In genomic region chr2:26603720-26604671, GRCm38 (mm10) we compare ENCODE assay signal across 8 mouse cellular contexts. TPM values are rescaled to one million over a fixed set of nuclear protein-coding genes. Genes with fewer than 3 reads are reported as not detected.
DNase-seq lines count a peak whose midpoint lies in the region; ATAC-seq and TF ChIP-seq lines count a peak whose summit lies in the region.

Gene Agpat2 (minus strand): TSS chr2:26604417.

- H3K27me3 ChIP-seq in MEL (ENCODE audit: control insufficient read depth in 1 of 2, insufficient read depth in 2 of 2, low read length in 2 of 2), result peaks cover 2 to 9% of the 10 kb centered on the region in 2 experiments; a peak in 3 of 4 replicates
- H3K27me3 ChIP-seq in hindbrain, embryonic 16.5 days (replicated peaks; ENCODE audit: control insufficient read depth, insufficient read depth, low read length), result peaks cover 14% of the 10 kb centered on the region
- peaks cover 11% of the 10 kb centered on the region for H3K27me3 ChIP-seq in limb, embryonic 13.5 days
- H3K27me3 ChIP-seq in midbrain, embryonic 13.5 days, result peaks cover 49% of the 10 kb centered on the region

- peak; percentile 77 for ATAC-seq in hindbrain, embryonic 16.5 days
- ATAC-seq in limb, embryonic 13.5 days (ENCODE audit: low FRiP score, low read depth), result peak; percentile 78
- ATAC-seq in midbrain, embryonic 13.5 days, result peak; percentile 62

- peak within 1 kb of the TSS; percentile 86 for H3K9ac ChIP-seq in MEL (ENCODE audit: control insufficient read depth, low read depth, low read length, poor library complexity, severe bottlenecking)
- H3K9ac ChIP-seq in hindbrain, embryonic 16.5 days (ENCODE audit: low read depth, low read length), result peak within 1 kb of the TSS; percentile 74
- H3K9ac ChIP-seq in limb, embryonic 13.5 days, result peak within 1 kb of the TSS; percentile 83
- H3K9ac ChIP-seq in midbrain, embryonic 13.5 days (replicated peaks), result peak within 1 kb of the TSS; percentile 61

- H3K4me1 ChIP-seq in MEL (ENCODE audit: control insufficient read depth in 1 of 2, insufficient read depth in 2 of 2, low read length in 2 of 2), result no peaks in the 10 kb centered on the region; a peak in 1 of 4 replicates
- H3K4me1 ChIP-seq in hindbrain, embryonic 16.5 days (ENCODE audit: control insufficient read depth, insufficient read depth, low read depth, low read length), result peaks cover 13% of the 10 kb centered on the region; the same call in 1 of the 2 replicates
- peaks cover 24% of the 10 kb centered on the region for H3K4me1 ChIP-seq in limb, embryonic 13.5 days
- peaks cover 20% of the 10 kb centered on the region for H3K4me1 ChIP-seq in midbrain, embryonic 13.5 days (replicated peaks)

- 1% methylated on average over 60 of the region's 103 CpGs for WGBS in hindbrain, embryonic 16.5 days
- under 1% methylated on average over 96 of the region's 103 CpGs for WGBS in limb, embryonic 13.5 days
- under 1% methylated on average over 86 of the region's 103 CpGs for WGBS in midbrain, embryonic 13.5 days

- TF ChIP-seq RAD21 in MEL (IDR thresholded peaks at IDR 0.05; ENCODE audit: low read depth, low read length), result no peak

- TF ChIP-seq POLR2A in MEL (IDR thresholded peaks at IDR 0.05; ENCODE audit: control insufficient read depth in 1 of 2, insufficient read depth in 1 of 2, low read depth in 1 of 2, low read length in 2 of 2, poor library complexity in 1 of 2), result peak; percentile 62 to 82; a peak in 3 of 4 replicates
- no peak for TF ChIP-seq POLR2A in brain, embryonic 14.5 days (IDR thresholded peaks at IDR 0.05; ENCODE audit: borderline replicate concordance, extremely low read depth, insufficient read depth, insufficient read length, poor library complexity, severe bottlenecking)

- H3K79me2 ChIP-seq in MEL (ENCODE audit: control insufficient read depth, insufficient read depth, low read length, poor library complexity), result no peaks in the 10 kb centered on the region; the same call in 1 of the 2 replicates

- peak in 1 of 3 experiments; percentile 11; a peak in 1 of 6 replicates for TF ChIP-seq CTCF in MEL (IDR thresholded peaks at IDR 0.05 in 2 of 3, conservative IDR thresholded peaks at IDR 0.05 in 1 of 3; ENCODE audit: control insufficient read depth in 1 of 3, insufficient read depth in 1 of 3, low read depth in 2 of 3, low read length in 3 of 3, poor library complexity in 1 of 3, severe bottlenecking in 1 of 3)
- TF ChIP-seq CTCF in brain, embryonic 14.5 days (IDR thresholded peaks at IDR 0.05; ENCODE audit: borderline replicate concordance, extremely low read depth, insufficient read depth, insufficient read length), result peak; percentile 8; the same call in 1 of the 2 replicates

- H3K4me2 ChIP-seq in hindbrain, embryonic 16.5 days (ENCODE audit: low read length), result peak within 1 kb of the TSS; percentile 85
- H3K4me2 ChIP-seq in limb, embryonic 13.5 days (replicated peaks), result peak within 1 kb of the TSS; percentile 83
- H3K4me2 ChIP-seq in midbrain, embryonic 13.5 days (replicated peaks), result peak within 1 kb of the TSS; percentile 72

- peak within 1 kb of the TSS; percentile 25 for H3K27ac ChIP-seq in MEL (ENCODE audit: control insufficient read depth, low read depth, low read length)
- no peak within 1 kb of the TSS for H3K27ac ChIP-seq in hindbrain, embryonic 16.5 days (ENCODE audit: low read depth, low read length)
- peak within 1 kb of the TSS; percentile 34; the same call in 1 of the 2 replicates for H3K27ac ChIP-seq in limb, embryonic 13.5 days
- H3K27ac ChIP-seq in midbrain, embryonic 13.5 days, result no peak within 1 kb of the TSS

- H3K36me3 ChIP-seq in MEL (ENCODE audit: control insufficient read depth in 1 of 2, insufficient read depth in 2 of 2, low read length in 2 of 2), result no peaks in the 10 kb centered on the region
- H3K36me3 ChIP-seq in hindbrain, embryonic 16.5 days (ENCODE audit: control insufficient read depth, insufficient read depth, low read length), result no peaks in the 10 kb centered on the region
- H3K36me3 ChIP-seq in limb, embryonic 13.5 days, result no peaks in the 10 kb centered on the region
- no peaks in the 10 kb centered on the region for H3K36me3 ChIP-seq in midbrain, embryonic 13.5 days

- TF ChIP-seq EP300 in MEL (IDR thresholded peaks at IDR 0.05; ENCODE audit: low read depth in 1 of 2, low read length in 2 of 2), result 0 out of 4 replicates have a peak, but pooled peaks of 1 of the 2 experiments have one; percentile 19

- DNase-seq in MEL (ENCODE audit: low read depth, low spot score), result peak; percentile 86
- DNase-seq in brain, embryonic 14.5 days (ENCODE audit: low read depth), result peak; percentile 50
- peak; percentile 78 for DNase-seq in gastrocnemius, postnatal 10 days
- DNase-seq in spleen, postnatal 14 days (ENCODE audit: low spot score in 2 of 2), result peak; percentile 46 to 59
- no peak for DNase-seq in frontal cortex, postnatal 25 days (ENCODE audit: low spot score in 2 of 2)

- no peaks in the 10 kb centered on the region for H3K9me3 ChIP-seq in MEL (replicated peaks; ENCODE audit: insufficient read depth, low read length)
- no peaks in the 10 kb centered on the region for H3K9me3 ChIP-seq in hindbrain, embryonic 16.5 days (ENCODE audit: control insufficient read depth, low read length)
- no peaks in the 10 kb centered on the region for H3K9me3 ChIP-seq in limb, embryonic 13.5 days
- H3K9me3 ChIP-seq in midbrain, embryonic 13.5 days, result no peaks in the 10 kb centered on the region

- H3K4me3 ChIP-seq in MEL (ENCODE audit: control insufficient read depth in 1 of 2, insufficient read depth in 1 of 2, low read depth in 2 of 2, low read length in 2 of 2), result peak within 1 kb of the TSS; percentile 61 to 77
- H3K4me3 ChIP-seq in hindbrain, embryonic 16.5 days (ENCODE audit: low read length), result peak within 1 kb of the TSS; percentile 64
- H3K4me3 ChIP-seq in limb, embryonic 13.5 days, result peak within 1 kb of the TSS; percentile 73
- H3K4me3 ChIP-seq in midbrain, embryonic 13.5 days (replicated peaks), result peak within 1 kb of the TSS; percentile 51

TF ChIP-seq in MEL, 35 proteins besides CTCF, POLR2A, EP300 and RAD21:
- peak; percentile 13; the same call in 1 of the 2 replicates for TF ChIP-seq ZMIZ1 (IDR thresholded peaks at IDR 0.05; ENCODE audit: low read depth, low read length)
- TF ChIP-seq NRF1 (IDR thresholded peaks at IDR 0.05; ENCODE audit: insufficient read depth, low read depth, low read length, poor library complexity, severe bottlenecking), result peak; percentile 46; the same call in 1 of the 2 replicates
- no peak; the same call in none of the 2 replicates for TF ChIP-seq NELFE (IDR thresholded peaks at IDR 0.05; ENCODE audit: low read depth, low read length)
- no peak for TF ChIP-seq SIN3A (IDR thresholded peaks at IDR 0.05; ENCODE audit: low read length)
- peak; percentile 69; the same call in 1 of the 2 replicates for TF ChIP-seq HCFC1 (IDR thresholded peaks at IDR 0.05; ENCODE audit: low read depth, low read length)
- peak; percentile 67 for TF ChIP-seq ELF1 (IDR thresholded peaks at IDR 0.05; ENCODE audit: low read depth, low read length)
- peak; percentile 60 for TF ChIP-seq MXI1 (IDR thresholded peaks at IDR 0.05; ENCODE audit: low read depth, low read length)
- TF ChIP-seq MAZ (IDR thresholded peaks at IDR 0.05; ENCODE audit: low read depth, low read length), result peak; percentile 58; the same call in 1 of the 2 replicates
- TF ChIP-seq ZNF384 (IDR thresholded peaks at IDR 0.05; ENCODE audit: low read depth, low read length), result no peak
- TF ChIP-seq ZKSCAN1 (IDR thresholded peaks at IDR 0.05; ENCODE audit: low read depth, low read length), result no peak
- no peak for TF ChIP-seq MYB (IDR thresholded peaks at IDR 0.05; ENCODE audit: low read depth, low read length)
- peak; percentile 66 for TF ChIP-seq MAX (IDR thresholded peaks at IDR 0.05; ENCODE audit: low read length)

RNA-seq across cellular contexts. Expression of gene Agpat2, which starts in this region (rescaled TPM):
- total RNA-seq in MEL (2012; rRNA removed), result 21.0 and 22.3 TPM in 2 replicates
- 10 to 100 TPM in 1 of 2 experiments, not detected in 1; 42.4 TPM for polyA plus RNA-seq in MEL (2012; ENCODE audit: insufficient read depth in 1 of 2, insufficient read length in 2 of 2, low read depth in 1 of 2, low replicate concordance in 2 of 2, missing spikeins in 1 of 2)
- 5.5 and 6.1 TPM in 2 replicates for polyA plus RNA-seq in brain, embryonic 14.5 days (2012; rRNA removed)
- 1 to 10 TPM; 9.3 to 9.4 TPM for total RNA-seq in gastrocnemius, postnatal 10 days (2021)
- 6.2 and 7.2 TPM in 2 replicates for polyA plus RNA-seq in hindbrain, embryonic 16.5 days (2015; fragmentation: Nextera tagmentation; extraction: Ambion mirVana)
- 23.1 and 24.6 TPM in 2 replicates for polyA plus RNA-seq in limb, embryonic 13.5 days (2015; fragmentation: Nextera tagmentation; extraction: Ambion mirVana)
- polyA plus RNA-seq in midbrain, embryonic 13.5 days (2015; fragmentation: Nextera tagmentation; extraction: Ambion mirVana), result 4.0 and 5.3 TPM in 2 replicates

Comparison
In these comparisons a context has a peak if more than half of its experiments do, and no peak if none do; other contexts are left out.
1. DNase-seq: peak in MEL (single experiment), brain, embryonic 14.5 days (single experiment), gastrocnemius, postnatal 10 days (single experiment) and spleen, postnatal 14 days (2 of 2); none in frontal cortex, postnatal 25 days (0 of 2).
2. H3K27ac ChIP-seq: peak in MEL (single experiment) and limb, embryonic 13.5 days (single experiment); none in hindbrain, embryonic 16.5 days (single experiment) and midbrain, embryonic 13.5 days (single experiment).
3. Peak in every context shown above with its lines, with median percentiles within 50 percentile points of each other: H3K4me3 ChIP-seq, H3K9ac ChIP-seq, ATAC-seq and H3K4me2 ChIP-seq.